Mouse (Mus musculus) right cerebral cortex, postnatal 14 days (tissue): ENCODE data around the gene Chst8.

Experiments
- DNase-seq: peaks from one replicate; pipeline ENCODE4 v3.0.0; 2022

The Chst8 gene

GRCm38 (mm10) chr7:34799404-34799771 is 13.1 kb downstream of the Chst8 start:
- no peak for DNase-seq

GRCm38 (mm10) chr7:34798441-34799403 is 13.8 kb downstream of the Chst8 start:
- peak; percentile 46 for DNase-seq

- no peak for DNase-seq
Observed at GRCm38 (mm10) chr7:34798039-34798438, 14.5 kb downstream of the Chst8 start.

- no peak for DNase-seq
Observed at GRCm38 (mm10) chr7:34790459-34790858, 22.1 kb downstream of the Chst8 start.

- no peak for DNase-seq
Observed at GRCm38 (mm10) chr7:34787171-34787570, 25.3 kb downstream of the Chst8 start.

- no peak for DNase-seq
Observed at GRCm38 (mm10) chr7:34785052-34785451, 27.5 kb downstream of the Chst8 start.

- no peak for DNase-seq
Observed at GRCm38 (mm10) chr7:34784469-34784868, 28.0 kb downstream of the Chst8 start.

- DNase-seq = no peak
Observed at GRCm38 (mm10) chr7:34781988-34782387, 30.5 kb downstream of the Chst8 start.

GRCm38 (mm10) chr7:34781217-34781616 is 31.3 kb downstream of the Chst8 start:
- DNase-seq = no peak

- peak; percentile 63 for DNase-seq
Observed at GRCm38 (mm10) chr7:34778426-34778825, 34.1 kb downstream of the Chst8 start.

GRCm38 (mm10) chr7:34775659-34776058 is 36.9 kb downstream of the Chst8 start:
- no peak for DNase-seq

GRCm38 (mm10) chr7:34774947-34775346 is 37.6 kb downstream of the Chst8 start:
- no peak for DNase-seq

GRCm38 (mm10) chr7:34774020-34774419 is 38.5 kb downstream of the Chst8 start:
- DNase-seq = peak; percentile 34

- no peak for DNase-seq
Observed at GRCm38 (mm10) chr7:34773309-34773708, 39.2 kb downstream of the Chst8 start.

- no peak for DNase-seq
Observed at GRCm38 (mm10) chr7:34769531-34769930, 43.0 kb downstream of the Chst8 start.

GRCm38 (mm10) chr7:34764250-34765148 is 48.0 kb downstream of the Chst8 start:
- DNase-seq = no peak

- peak; percentile 65 for DNase-seq
Observed at GRCm38 (mm10) chr7:34759378-34759822, 53.1 kb downstream of the Chst8 start.

- no peak for DNase-seq
Observed at GRCm38 (mm10) chr7:34758721-34759120, 53.8 kb downstream of the Chst8 start.

GRCm38 (mm10) chr7:34757513-34757912 is 55.0 kb downstream of the Chst8 start:
- DNase-seq = no peak

- no peak for DNase-seq
Observed at GRCm38 (mm10) chr7:34753140-34753886, 59.2 kb downstream of the Chst8 start.

- DNase-seq = no peak
Observed at GRCm38 (mm10) chr7:34752151-34752762, 60.3 kb downstream of the Chst8 start.

- DNase-seq = no peak
Observed at GRCm38 (mm10) chr7:34750350-34750749, 62.2 kb downstream of the Chst8 start.
